Mouse (Mus musculus): ENCODE measurements around the gene Ptgdr. TPM values are rescaled to one million over a fixed set of nuclear protein-coding genes. Genes with fewer than 3 reads are reported as not detected.
"Not testable (repeated sequence)": the region's sequence is repeated elsewhere in the genome, so short reads cannot be mapped to it uniquely, and the experiment has no call there.

Ptgdr gene
- polyA plus RNA-seq, 1 experiment from 2014 or later = 0.93 TPM

GRCm38 (mm10) chr14:44827736-44828135, 31.4 kb downstream of the Ptgdr start:
- WGBS = 64% methylated on average over 4 of the region's 4 CpGs

GRCm38 (mm10) chr14:44821177-44822057, 37.8 kb downstream of the Ptgdr start:
- no peaks in the 10 kb centered on the region for H3K27me3 ChIP-seq (replicated peaks; ENCODE audit: control insufficient read depth, insufficient read depth, low read length)
- whole genome bisulfite sequencing = 67% methylated on average over 7 of the region's 7 CpGs
- no peak for TF ChIP-seq CTCF (IDR thresholded peaks at IDR 0.05; ENCODE audit: low read depth)
- no peaks in the 10 kb centered on the region for H3K9me3 ChIP-seq (ENCODE audit: control insufficient read depth)
- ATAC-seq = no peak
- no peaks in the 10 kb centered on the region for H3K36me3 ChIP-seq (ENCODE audit: control insufficient read depth, insufficient read depth)
- H3K4me1 ChIP-seq (replicated peaks; ENCODE audit: control insufficient read depth, insufficient read depth, low read length) = no peaks in the 10 kb centered on the region
- no peak overlapping the region for H3K4me3 ChIP-seq (ENCODE audit: low read depth, low read length)
- H3K27ac ChIP-seq (ENCODE audit: low read depth, low read length) = no peak overlapping the region
- H3K9ac ChIP-seq (ENCODE audit: low read depth, low read length) = no peak overlapping the region
- no peak overlapping the region for H3K4me2 ChIP-seq (replicated peaks; ENCODE audit: low read depth)

More at GRCm38 (mm10) chr14:44827736-44828135, 31.4 kb downstream of the Ptgdr start:
- Histone ChIP-seq H3K9me3 (ENCODE audit: control insufficient read depth) (no peaks in the 10 kb centered on the region), H3K36me3 (ENCODE audit: control insufficient read depth, insufficient read depth) (no peaks in the 10 kb centered on the region), H3K9ac (ENCODE audit: low read depth, low read length) (no peak overlapping the region), H3K4me2 (replicated peaks; ENCODE audit: low read depth) (no peak overlapping the region), H3K27ac (ENCODE audit: low read depth, low read length) (no peak overlapping the region), H3K4me1 (replicated peaks; ENCODE audit: control insufficient read depth, insufficient read depth, low read length) (no peaks in the 10 kb centered on the region), H3K4me3 (ENCODE audit: low read depth, low read length) (no peak overlapping the region), H3K27me3 (replicated peaks; ENCODE audit: control insufficient read depth, insufficient read depth, low read length) (no peaks in the 10 kb centered on the region)
- TF ChIP-seq CTCF (IDR thresholded peaks at IDR 0.05; ENCODE audit: low read depth) = no peak
- ATAC-seq = no peak

DNA sequence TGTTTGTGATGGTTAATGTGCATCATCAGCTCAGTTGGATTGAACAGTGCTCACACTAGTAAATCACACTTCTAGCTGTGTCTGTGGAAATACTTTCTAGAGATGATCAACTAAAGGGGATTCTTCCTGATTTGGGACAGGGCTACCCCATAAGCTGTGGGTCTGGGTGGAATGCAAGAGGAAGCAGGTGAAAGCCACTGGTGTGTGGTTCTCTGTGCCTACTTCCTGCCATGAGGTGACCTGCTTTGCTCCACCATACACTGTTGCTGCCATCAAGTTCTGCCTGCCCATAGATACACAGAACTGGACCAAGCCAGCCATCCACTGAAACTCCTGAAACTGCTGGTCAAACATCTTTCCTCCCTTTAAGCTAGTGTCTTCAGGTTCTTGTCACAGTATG, 46.0 kb downstream of the Ptgdr start:
- not testable (repeated sequence) for H3K4me1 ChIP-seq (replicated peaks; ENCODE audit: control insufficient read depth, insufficient read depth, low read length); H3K27me3 ChIP-seq (replicated peaks; ENCODE audit: control insufficient read depth, insufficient read depth, low read length); H3K36me3 ChIP-seq (ENCODE audit: control insufficient read depth, insufficient read depth); H3K9ac ChIP-seq (ENCODE audit: low read depth, low read length); H3K27ac ChIP-seq (ENCODE audit: low read depth, low read length); H3K4me3 ChIP-seq (ENCODE audit: low read depth, low read length); ATAC-seq; H3K9me3 ChIP-seq (ENCODE audit: control insufficient read depth); H3K4me2 ChIP-seq (replicated peaks; ENCODE audit: low read depth)

Other genes starting within 250 kb of the Ptgdr start
- gene Gm5624, start 231.4 kb downstream of the Ptgdr start, polyA plus RNA-seq (2015; fragmentation: Nextera tagmentation; extraction: Ambion mirVana) = not detected in 2 replicates
- not detected in 2 replicates for gene Gm8257, start 152.9 kb downstream of the Ptgdr start, polyA plus RNA-seq (2015; fragmentation: Nextera tagmentation; extraction: Ambion mirVana)
- gene Gm8267, start 109.0 kb downstream of the Ptgdr start, polyA plus RNA-seq (2015; fragmentation: Nextera tagmentation; extraction: Ambion mirVana) = not detected in 2 replicates
- 1.5 and 1.6 TPM in 2 replicates for gene Ptger2, start 128.8 kb upstream of the Ptgdr start, polyA plus RNA-seq (2015; fragmentation: Nextera tagmentation; extraction: Ambion mirVana)